Mouse (Mus musculus) c-Kit-positive CD71-negative TER-119-negative erythroid progenitor cells, embryonic 14.5 days (primary cell): ENCODE measurements around the gene Trpv2.
"Not testable (repeated sequence)": the region's sequence is repeated elsewhere in the genome, so short reads cannot be mapped to it uniquely, and the experiment has no call there.

Source experiments
- DNase-seq: peaks from one replicate; pipeline ENCODE4 v3.0.0-alpha.2; 2013; ENCODE audit warnings: low read depth

The Trpv2 gene

DNA sequence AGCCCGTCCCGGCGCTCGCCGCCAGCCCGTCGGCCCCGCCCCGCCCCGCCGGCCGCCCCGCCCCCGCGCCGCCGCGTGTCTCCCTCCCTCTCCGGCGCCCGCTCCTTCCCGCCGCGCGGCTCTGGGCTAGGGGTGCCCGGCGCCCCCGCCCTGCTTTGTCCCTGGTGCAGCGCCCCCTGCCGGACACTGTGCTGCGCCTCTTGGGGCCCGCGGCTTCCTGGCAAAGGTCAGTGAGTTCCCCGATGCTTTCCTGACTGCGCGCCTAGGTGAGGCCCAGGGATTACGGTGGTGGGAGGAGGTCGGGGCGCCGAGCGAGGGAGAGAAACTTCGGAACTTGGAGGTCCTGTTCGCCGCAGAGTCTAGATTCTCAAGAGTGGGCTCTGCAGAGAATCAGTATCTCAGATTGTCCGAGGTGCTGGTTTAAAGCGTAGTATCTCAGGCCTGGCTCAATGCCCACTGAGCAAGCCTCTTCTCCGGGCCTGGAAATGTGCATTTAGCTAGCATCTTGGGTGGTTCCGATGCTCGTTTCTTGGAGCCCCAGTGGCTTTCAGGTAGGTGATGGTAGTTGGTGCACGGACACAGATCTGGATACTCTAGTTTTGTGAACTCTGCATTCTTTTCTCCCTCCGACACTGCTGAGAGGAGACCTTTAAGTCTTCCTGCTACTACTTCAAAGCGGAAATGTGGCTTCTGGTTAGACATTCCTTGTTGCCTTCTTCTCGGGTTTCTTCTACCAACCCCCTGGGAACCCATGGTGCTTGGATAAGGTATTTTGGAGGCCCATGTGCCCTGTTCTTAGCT lies 74.5 kb downstream of the Trpv2 start, which contains the start of gene Mmgt2:
Gene Mmgt2 (plus strand): TSS at position 74 of the 801 bp plus-strand sequence.
- peak; percentile 93 for DNase-seq

DNA sequence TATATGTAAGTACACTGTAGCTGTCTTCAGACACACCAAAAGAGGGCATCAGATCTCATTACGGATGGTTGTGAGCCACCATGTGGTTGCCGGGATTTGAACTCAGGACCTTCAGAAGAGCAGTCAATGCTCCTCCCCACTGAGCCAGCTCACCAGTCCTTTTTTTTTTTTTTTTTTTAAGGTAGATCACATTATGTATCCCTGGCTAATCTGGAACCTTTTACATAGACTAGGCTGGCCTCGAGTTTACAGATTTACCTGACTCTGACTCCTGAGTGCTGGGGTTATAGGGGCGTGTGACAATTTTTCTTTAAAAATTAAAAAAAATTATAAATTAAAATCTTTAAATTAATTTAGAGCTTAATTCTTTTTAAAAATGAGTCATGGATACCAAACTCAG lies 75.5 kb downstream of the Trpv2 start:
- not testable (repeated sequence) for DNase-seq
